Mouse (Mus musculus) macrophage (primary cell): ENCODE measurements around the gene Tdrd6. TPM values are rescaled to one million over a fixed set of nuclear protein-coding genes. Genes with fewer than 3 reads are reported as not detected.

Experiments used
- H3K27ac ChIP-seq: fragments of 350-480 bp; formaldehyde crosslinking; 2 replicates; pipeline ENCODE4 v1.9.0; 2021
- H3K36me3 ChIP-seq: fragments of 350-480 bp; formaldehyde crosslinking; 2 replicates; pipeline ENCODE4 v1.9.0; 2021; ENCODE audit errors: inconsistent target
- H3K4me3 ChIP-seq: fragments of 350-480 bp; formaldehyde crosslinking; 2 replicates; pipeline ENCODE4 v1.9.0; 2021; ENCODE audit errors: inconsistent target
- H3K79me2 ChIP-seq: fragments of 350-480 bp; formaldehyde crosslinking; 2 replicates; pipeline ENCODE4 v1.9.0; 2021; ENCODE audit errors: inconsistent target
- WGBS: methylation state at CpG from one replicate; pipeline ENCODE4 v1.1.7; 2026; ENCODE audit warnings: inconsistent platforms; ENCODE audit not compliant: missing documents; 5-methylcytosine and 5-hydroxymethylcytosine counted together
- polyA plus RNA-seq: library from polyadenylated mRNA; stranded (reverse); fragments of 250-400 nt; gene quantifications from 3 replicates; pipeline ENCODE4 v1.2.4, GENCODE M21; 2018; ENCODE audit warnings: inconsistent platforms

The Tdrd6 gene
- polyA plus RNA-seq, 1 experiment from 2014 or later: not detected

DNA sequence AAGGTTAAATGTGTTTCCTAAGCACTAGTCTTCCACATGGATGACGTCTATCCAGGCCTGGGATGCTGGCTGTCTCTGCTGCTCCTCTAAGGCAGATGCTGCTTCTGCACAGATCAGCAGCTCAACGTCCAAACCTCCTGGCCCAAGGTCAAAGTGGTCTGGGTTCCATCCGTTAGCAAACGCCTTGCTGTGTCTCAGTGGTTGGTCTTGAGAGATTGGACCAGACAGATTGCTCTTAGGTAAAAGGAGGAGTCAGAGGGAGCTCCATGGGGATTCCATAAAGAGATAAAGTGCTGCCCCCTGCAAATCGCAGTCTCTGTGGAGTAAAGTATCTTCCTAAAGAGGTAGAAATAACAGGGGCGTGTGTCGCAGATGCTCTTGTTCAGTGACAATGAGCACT, 13.1 kb upstream of the Tdrd6 start:
- Histone ChIP-seq H3K27ac (no peak overlapping the region), H3K4me3 (no peak overlapping the region), H3K79me2 (no peaks in the 10 kb centered on the region), H3K36me3 (no peaks in the 10 kb centered on the region)
- 95% methylated on average over 7 of the region's 7 CpGs for WGBS

DNA sequence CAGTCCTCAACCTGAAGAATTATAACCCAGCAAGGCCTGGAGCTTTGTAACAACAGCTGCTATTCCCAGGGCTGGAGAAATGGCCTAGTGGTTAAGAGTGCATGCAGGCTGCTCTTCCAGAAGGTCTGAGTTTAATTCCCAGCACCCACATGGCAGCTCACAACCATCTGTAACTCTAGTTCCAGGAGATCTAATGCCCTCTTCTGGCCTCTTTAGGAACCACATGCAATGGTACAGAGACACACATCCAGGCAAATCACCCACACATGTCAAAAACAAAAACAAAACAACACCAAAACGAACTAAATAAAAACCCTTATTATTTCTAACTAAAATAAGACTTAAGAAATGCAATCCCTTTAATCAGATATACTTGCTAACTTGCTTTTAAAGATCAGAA, 10.7 kb upstream of the Tdrd6 start:
- 80% methylated on average over 1 of the region's 1 CpGs for WGBS
- Histone ChIP-seq H3K4me3 (no peak overlapping the region), H3K36me3 (no peaks in the 10 kb centered on the region), H3K79me2 (no peaks in the 10 kb centered on the region), H3K27ac (no peak overlapping the region)

DNA sequence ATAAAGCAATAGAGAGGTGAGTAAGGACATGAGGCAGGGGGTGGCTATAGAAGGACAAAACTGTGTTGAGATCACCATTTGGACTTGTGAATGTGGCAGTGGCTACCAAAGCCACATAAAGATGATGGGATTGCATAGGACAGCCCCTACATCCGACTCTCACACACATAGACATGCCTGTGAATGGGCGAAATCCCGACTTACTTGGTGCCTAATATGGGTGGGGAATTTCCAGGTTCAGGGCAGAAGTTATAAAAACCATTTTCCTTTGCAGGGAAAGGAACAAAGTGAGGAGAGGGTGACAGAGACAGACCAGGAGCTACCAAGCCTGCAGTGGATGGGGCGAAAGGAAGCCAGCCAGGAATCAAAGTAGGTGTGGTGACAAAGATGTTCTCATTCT, 7.0 kb upstream of the Tdrd6 start:
- H3K4me3 ChIP-seq: no peak overlapping the region
- H3K79me2 ChIP-seq: no peaks in the 10 kb centered on the region
- H3K36me3 ChIP-seq: no peaks in the 10 kb centered on the region
- 91% methylated on average over 4 of the region's 4 CpGs for WGBS
- no peak overlapping the region for H3K27ac ChIP-seq

DNA sequence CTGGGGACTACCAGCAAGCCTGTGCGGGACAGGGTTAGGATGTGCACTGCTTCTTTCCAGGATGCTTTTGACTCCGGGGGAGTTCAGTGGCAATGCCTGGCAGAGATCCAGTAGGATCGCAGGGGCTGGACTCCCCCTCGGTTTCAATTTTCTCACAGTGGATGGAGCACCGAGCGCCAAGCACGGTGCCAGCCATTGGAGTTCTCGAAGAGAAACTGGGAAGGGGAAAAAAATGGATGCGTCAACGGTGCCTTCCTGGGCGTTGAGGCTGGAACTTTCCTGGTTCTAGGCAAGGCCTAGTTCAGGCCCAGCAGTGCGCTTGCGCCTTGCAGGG, 295 bp upstream of the Tdrd6 start:
- Histone ChIP-seq H3K36me3 (no peaks in the 10 kb centered on the region), H3K79me2 (no peaks in the 10 kb centered on the region)
- WGBS: 65% methylated on average over 13 of the region's 13 CpGs

DNA sequence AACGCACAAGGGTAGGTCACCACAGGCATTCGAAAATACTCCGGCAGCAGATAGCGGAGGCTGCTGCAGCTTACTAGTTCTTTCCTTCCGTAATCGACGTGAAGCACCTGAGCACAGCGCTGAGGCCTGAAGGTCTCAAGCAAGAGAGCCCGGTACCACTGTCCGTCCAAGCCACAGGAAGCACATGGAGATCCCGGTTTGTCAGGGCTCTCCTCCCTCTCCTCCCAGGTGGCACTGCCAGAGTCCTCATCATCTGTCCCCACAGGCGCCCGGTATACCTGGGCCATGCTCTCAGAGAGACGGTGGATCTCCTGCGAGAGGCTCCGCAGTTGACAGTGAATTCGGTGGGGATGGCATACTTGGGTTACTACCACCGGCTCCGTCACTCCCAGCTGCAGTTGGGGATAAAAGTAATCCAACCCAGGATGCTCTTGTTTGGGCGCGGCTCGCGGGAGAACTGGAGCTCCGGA, 1.0 kb downstream of the Tdrd6 start:
- Histone ChIP-seq H3K79me2 (no peaks in the 10 kb centered on the region), H3K4me3 (no peak overlapping the region), H3K27ac (no peak overlapping the region), H3K36me3 (no peaks in the 10 kb centered on the region)
- 41% methylated on average over 24 of the region's 24 CpGs for WGBS

More for the DNA sequence above, 295 bp upstream of the Tdrd6 start:
- no peak overlapping the region for H3K4me3 ChIP-seq
- no peak overlapping the region for H3K27ac ChIP-seq

DNA sequence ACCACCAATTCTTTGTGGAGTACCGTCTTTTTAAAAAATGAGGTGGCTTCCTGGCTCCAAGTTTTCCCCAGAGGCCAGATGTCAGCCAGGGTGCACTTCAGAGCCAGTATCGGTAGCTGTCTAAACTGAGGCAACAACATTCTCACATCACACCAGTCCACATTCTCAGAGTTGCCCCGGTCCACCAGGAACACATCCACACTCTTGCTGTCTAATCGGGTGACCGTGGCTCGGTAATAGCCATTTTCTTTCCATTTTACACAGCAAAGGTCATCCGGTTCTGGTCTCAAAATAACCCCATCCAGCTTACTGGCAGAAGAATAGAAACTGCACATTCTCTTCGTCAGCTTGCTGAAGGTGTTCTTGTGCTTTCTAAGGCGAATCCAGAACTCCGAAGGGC, 1.9 kb downstream of the Tdrd6 start:
- H3K79me2 ChIP-seq: no peaks in the 10 kb centered on the region
- 95% methylated on average over 10 of the region's 10 CpGs for WGBS
- no peak overlapping the region for H3K4me3 ChIP-seq
- no peak overlapping the region for H3K27ac ChIP-seq
- no peaks in the 10 kb centered on the region for H3K36me3 ChIP-seq

DNA sequence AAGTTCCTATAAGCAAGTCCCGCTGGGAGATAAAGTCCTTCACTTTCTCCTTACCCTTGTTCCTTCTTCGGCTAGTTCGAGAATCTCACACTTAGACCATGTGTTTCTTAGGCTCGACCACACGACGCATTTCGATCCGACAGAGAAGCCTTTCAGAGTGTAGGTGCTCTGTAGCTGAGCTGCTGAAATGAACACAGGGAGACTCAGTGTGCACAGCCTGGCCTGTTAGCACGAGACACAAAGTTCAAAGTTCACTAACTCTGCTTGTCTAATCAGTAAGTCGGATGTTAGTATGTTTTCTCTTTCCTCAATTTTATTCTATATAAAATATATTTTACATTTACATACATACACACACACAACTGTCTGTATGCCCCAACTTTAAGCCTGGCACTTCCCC, 8.0 kb downstream of the Tdrd6 start:
- over 99% methylated on average over 10 of the region's 10 CpGs for WGBS
- H3K79me2 ChIP-seq: no peaks in the 10 kb centered on the region
- H3K4me3 ChIP-seq: no peak overlapping the region
- no peak overlapping the region for H3K27ac ChIP-seq
- no peaks in the 10 kb centered on the region for H3K36me3 ChIP-seq

DNA sequence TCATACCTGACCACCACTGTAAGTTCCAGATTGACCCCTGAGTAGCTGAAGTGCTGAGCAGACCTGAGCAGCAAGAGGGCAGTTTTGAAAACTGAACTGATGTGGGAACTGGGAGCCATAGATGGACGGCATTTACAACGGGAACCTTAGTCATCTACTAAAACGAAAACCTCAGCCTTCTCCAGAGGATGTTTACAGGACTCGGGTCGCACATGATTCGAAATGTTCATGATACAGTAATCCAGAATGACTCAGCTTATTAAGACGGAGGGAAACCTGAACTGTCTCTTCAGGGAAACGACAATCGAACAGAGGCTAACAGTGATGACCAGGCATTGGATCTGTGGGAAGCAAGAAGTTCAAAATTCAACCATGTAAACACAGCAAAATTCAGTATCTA, 10.9 kb downstream of the Tdrd6 start:
- WGBS: 78% methylated on average over 9 of the region's 9 CpGs
- no peaks in the 10 kb centered on the region for H3K79me2 ChIP-seq
- H3K36me3 ChIP-seq: no peaks in the 10 kb centered on the region
- H3K27ac ChIP-seq: no peak overlapping the region
- no peak overlapping the region for H3K4me3 ChIP-seq

DNA sequence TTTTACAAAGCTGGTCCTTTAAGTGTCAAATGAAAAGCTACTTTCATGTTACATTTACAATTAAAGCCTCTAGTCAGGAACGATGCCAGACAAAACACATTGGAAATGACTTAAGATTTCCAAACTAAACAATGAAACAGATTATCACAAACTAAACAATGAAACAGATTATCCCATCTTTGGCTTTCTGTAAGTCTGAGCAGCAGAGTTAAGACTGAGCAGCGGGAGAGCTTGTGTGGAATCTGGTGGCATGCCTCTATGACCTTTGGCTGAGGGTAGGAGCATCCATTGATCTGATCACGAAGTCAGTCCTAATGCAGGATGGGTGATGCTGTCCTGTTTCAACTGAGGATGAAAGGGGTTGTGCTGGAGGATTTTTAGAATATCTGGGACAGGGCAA, 17.9 kb downstream of the Tdrd6 start:
- Histone ChIP-seq H3K36me3 (no peaks in the 10 kb centered on the region), H3K79me2 (no peaks in the 10 kb centered on the region), H3K27ac (no peak overlapping the region), H3K4me3 (no peak overlapping the region)
- WGBS: 87% methylated on average over 3 of the region's 3 CpGs

DNA sequence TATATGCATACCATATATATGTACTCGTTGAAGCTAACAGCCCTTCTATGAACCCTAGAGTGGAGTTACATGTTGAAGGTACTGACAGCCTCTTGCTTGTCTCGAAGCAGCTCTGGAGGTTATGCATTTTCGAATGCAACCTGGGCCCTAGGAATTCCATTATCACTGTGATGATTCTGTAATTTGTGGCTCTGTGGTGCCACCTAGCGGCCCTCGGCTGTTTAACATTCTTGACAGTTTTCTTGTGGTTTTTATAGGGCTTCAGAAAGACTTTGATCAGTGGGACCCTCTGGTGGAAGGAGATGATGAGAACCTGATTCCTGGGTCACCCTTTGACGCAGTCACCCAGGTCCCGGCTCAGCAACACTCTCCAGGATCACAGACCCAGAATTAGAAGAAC, 18.5 kb downstream of the Tdrd6 start:
- no peak overlapping the region for H3K4me3 ChIP-seq
- H3K36me3 ChIP-seq: no peaks in the 10 kb centered on the region
- H3K79me2 ChIP-seq: no peaks in the 10 kb centered on the region
- WGBS: 20% methylated on average over 7 of the region's 7 CpGs
- H3K27ac ChIP-seq: no peak overlapping the region

DNA sequence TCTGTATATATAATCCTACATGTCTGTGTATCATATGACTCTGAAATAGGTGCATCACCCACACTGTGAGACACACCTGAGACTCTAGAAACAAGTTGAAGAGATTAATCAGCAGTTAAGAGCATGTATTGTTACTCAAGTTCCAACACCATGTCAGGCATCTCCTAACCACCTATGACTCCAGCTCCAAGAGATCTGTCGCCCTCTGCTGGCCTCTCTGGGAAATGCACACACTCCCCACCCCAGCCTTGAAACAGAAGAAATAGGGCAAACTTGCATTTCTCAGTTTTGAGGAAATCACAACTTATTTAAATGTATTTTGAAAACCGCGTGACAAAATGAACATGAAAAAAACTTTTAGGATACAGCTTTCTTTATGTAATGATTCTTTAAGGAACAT, 23.4 kb downstream of the Tdrd6 start:
- Histone ChIP-seq H3K79me2 (no peaks in the 10 kb centered on the region), H3K4me3 (no peak overlapping the region), H3K36me3 (no peaks in the 10 kb centered on the region), H3K27ac (no peak overlapping the region)
- WGBS: 8% methylated on average over 3 of the region's 3 CpGs

DNA sequence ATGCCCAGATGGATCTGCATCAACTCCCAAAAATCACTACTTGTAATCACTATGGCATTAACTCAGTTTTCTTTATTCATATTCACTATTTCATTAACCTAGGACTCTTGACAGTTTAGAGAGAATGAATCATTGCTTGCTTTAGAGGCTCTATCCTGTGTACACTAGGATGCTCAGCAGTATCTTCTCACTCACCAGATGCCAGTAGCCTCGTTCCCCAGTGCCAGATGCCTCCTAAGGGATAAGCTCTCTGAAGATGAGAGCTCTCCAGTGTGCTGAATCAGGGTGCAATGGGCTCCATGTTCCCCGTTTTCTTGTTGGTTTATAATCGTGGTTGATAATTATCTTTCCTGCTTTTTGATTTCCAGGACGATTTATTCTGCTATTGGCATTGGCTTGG, 31.4 kb downstream of the Tdrd6 start:
- no peak overlapping the region for H3K4me3 ChIP-seq
- 64% methylated on average over 4 of the region's 4 CpGs for WGBS
- H3K79me2 ChIP-seq: no peaks in the 10 kb centered on the region
- H3K27ac ChIP-seq: no peak overlapping the region
- no peaks in the 10 kb centered on the region for H3K36me3 ChIP-seq

DNA sequence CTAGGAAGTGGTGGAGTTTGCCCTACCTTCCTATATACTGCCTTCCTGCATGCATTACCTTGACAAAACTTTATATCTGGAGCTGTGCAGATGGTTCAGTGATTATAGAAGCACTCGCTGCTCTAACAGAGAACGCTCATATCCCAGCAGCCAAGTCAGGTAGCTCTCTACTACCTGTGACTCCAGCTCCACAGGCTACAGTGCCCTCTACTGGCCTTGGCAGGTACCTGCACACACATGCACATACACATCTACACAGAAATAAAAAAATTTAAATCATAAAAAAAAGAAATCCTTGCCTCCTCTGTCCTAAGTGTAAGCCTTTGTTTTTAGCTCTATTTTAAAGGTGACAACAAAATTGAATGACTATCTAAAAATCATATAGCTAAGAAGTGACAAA, 32.4 kb downstream of the Tdrd6 start:
- no peak overlapping the region for H3K4me3 ChIP-seq
- H3K36me3 ChIP-seq: no peaks in the 10 kb centered on the region
- 93% methylated on average over 2 of the region's 2 CpGs for WGBS
- no peaks in the 10 kb centered on the region for H3K79me2 ChIP-seq
- H3K27ac ChIP-seq: no peak overlapping the region

DNA sequence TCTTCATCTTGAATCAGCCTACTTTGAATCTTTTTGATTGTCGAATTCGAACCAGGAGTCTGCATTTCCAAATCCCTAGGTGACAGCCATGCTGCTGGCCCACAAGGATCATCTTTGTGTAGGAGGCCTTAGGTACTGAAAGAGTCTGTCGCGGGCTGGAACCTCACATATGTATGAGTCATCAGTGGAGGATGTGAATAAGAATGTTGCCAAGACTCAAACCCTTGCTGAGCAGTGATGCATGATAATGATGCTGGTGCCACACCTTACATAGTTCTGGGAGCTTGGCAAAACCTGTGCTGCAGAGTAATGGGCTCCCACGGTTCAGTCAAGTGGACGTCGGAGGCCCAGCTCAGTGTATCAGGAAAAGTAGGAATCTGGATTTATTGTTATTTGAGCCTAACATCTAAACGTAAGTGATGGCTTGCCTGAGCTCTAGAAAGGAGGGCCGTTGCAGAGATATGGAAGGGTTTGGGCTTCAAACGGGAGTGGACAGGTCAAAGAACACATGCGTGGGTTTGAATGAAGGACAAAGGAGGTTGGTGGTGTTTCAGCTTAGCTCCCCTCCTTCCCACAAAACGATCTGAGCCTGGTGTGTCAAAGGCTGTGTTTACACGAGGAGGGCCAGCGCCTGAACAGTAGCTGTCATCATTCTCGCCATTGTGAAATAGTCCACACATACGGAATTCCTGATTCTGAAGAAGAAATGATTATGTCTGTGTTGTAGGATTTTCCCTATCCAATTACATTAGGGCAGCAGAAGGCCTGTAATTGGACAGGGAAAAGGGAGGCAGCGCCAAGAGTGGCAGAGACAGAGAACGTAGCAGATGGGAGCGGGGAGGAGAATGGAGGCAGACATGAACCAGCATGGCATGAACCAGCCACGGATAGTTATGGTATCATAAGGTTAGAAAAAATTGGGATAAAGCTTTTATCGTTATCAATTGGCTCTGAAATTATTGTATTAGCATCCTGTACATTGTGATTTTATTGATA, 37.5 kb downstream of the Tdrd6 start:
- Histone ChIP-seq H3K27ac (no peak overlapping the region), H3K36me3 (no peaks in the 10 kb centered on the region), H3K79me2 (no peaks in the 10 kb centered on the region), H3K4me3 (no peak overlapping the region)
- WGBS: 97% methylated on average over 21 of the region's 21 CpGs

DNA sequence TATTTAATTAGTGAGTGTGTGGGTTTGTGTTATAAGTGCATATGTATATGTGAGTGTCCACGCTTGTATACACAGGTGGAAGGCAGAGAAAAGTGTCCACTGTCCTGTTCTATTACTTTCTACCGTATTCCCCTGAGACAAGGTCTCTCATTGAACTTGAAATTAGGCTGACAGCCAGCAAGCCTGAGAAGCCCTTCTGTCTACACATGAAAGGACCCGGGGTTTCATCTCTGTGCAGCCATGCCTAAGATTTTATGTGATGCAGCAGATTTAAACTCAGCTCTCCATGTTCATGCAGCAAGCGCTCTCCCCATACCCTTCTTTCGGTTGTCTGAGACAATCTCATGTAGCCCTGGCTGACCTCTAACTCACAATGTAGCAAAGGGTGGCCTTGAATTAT, 39.6 kb downstream of the Tdrd6 start:
- Histone ChIP-seq H3K4me3 (no peak overlapping the region), H3K36me3 (no peaks in the 10 kb centered on the region), H3K27ac (no peak overlapping the region), H3K79me2 (no peaks in the 10 kb centered on the region)
- WGBS: 93% methylated on average over 5 of the region's 5 CpGs

DNA sequence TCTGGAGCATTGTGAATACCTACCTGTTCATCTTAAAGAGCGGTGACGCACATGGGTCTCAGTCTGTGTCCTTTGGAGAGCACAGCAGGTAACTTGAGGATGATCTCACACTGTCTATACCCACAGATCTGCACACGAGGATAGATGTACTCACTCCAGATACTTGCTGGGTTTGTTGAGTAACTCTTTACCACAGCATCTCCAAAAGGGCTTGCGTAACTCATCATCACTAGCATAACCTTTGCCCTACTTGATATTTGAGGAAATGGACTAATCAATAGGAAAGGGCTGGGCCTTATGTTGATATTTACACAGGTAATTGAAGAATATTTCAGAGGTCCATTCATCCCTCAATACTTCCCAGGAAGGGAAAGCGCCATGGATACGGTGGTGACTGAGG, 40.3 kb downstream of the Tdrd6 start:
- 84% methylated on average over 6 of the region's 6 CpGs for WGBS
- Histone ChIP-seq H3K79me2 (no peaks in the 10 kb centered on the region), H3K4me3 (no peak overlapping the region), H3K27ac (no peak overlapping the region), H3K36me3 (no peaks in the 10 kb centered on the region)
